Mouse (Mus musculus) spleen, postnatal 10 days (tissue): ENCODE measurements around the gene Gjb4.

Experiments used
- DNase-seq, 2 experiments: peaks; one replicate each; pipeline ENCODE4 v3.0.0; 2021 to 2022; ENCODE audit warnings: low spot score in 2 of 2

Gjb4 gene

GRCm38 (mm10) chr4:127353951-127354438 is at the start of gene Gjb4:
TSS of gene Gjb4 (minus strand) at chr4:127354081.
- no peak for DNase-seq

DNA sequence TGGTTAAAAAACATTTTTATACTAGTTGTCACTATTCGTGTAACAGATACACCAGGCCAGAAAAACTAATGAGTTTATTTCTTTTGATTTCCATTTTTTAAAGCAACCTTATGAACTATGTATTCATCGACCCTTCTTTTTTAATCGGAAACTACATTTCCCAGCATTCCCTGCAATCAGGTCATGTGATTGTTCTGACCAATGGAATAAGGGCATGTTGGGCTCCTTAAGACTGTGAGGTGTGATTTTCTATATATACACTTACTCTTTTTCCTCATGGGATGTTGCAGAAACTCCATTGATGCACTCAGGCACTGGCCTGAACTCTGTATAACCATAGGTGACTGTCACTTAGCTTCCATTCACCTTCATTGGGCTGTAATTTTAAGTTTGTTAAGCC is 48.7 kb upstream of the Gjb4 start:
- DNase-seq: no peak

DNA sequence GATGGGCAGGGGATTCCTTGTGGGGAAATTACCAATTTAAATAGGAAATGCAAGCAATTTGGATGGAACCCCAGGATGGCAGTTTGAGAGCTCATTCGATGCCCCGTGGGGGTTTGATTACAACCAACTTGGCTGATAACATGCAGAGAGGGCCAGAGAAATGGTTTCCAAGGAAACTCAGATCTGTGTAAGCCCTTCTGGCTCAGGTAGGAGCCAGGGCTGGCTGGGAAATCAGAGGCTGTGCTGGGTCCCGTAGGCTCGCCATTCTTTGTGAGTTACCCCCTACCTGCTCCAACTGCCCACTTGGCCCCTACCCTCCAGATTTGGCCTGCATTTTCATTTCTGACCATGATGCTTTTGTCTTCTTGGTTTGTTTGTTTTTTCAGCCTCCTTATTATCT is 48.3 kb upstream of the Gjb4 start:
- DNase-seq: no peak

DNA sequence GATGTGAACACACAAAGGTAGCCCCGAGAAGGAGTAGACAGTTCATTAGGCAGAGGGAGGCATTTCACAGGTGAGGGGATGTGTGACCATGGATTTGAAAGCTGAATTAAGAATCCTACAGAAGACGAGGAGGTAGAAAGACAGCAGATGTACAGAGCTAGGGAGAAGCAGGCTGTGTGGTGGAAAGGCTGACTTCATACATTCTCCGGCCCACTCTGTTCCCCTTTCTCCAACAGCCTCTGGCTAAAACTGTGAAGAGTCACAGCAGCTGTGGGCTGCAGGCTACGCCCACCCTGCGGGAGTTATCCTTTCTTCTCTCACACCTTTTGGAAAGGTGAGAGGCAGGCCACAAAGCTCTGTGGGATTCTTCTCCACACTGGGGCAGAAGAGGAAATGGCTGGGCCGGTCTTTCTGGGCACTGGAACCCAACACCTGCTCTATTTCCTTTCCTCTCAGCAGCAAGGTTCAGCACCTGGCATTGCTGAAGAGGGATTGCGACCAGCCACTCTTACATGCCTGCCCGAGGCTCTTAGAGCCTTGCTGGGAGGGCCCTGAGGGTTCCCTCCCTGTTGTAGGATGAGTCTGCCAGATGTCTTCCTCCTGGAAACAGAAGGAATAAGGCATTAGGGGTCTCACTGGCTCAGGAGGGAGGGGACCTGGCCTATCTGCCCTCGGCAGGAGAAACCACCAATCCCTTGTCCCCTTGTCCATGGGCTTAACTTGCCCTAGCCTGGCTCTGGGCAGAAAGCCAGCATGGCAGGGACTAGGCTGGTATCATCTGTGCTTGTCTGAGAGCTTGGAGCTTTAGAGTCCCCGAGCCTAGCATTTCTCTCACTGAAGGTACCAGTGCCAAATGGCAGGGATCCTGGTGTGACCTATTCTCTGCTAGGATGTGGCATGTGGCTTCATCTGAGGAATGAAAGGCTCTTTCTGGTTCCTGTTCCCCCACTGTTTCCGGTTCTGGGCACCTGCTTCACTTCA is 46.6 kb upstream of the Gjb4 start:
- no peak for DNase-seq

DNA sequence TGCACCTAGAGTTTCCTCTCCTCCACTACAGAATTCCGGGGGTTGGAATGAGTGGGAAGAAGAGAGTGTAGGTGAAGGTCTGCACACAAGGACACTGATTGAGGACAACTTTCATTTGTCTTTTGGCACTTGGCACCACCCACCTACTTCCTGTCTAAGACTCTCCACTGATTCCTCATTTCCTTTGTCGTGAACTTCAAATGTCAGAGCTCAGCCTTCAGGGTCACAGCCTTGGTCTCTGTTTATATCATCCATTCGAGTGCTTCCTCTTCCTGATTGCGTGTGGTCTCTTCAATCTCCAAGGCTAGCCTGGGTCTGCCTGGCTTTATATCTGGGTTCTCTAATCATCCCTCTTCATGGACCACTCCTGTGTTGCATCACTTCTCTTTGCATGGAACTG is 41.7 kb upstream of the Gjb4 start:
- DNase-seq: no peak

DNA sequence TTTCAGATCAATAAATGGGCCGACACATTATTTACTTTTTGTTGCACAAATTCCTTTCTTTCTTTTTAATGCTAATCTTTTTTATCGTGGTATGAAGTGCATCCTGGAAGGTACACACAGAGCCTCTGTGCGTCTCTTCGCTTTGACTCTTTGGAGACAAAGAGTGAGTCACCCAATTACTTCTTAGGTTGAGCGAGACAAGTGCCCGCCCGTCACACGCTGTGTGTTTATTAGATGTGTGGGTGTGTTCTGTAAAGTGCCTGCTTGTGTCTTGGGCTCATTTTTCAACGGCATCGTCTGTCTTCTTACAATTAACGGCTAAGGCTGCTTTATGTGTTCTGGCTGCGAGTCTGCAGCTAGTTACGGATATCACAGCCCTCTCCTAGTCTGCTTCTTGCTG is 35.8 kb upstream of the Gjb4 start:
- DNase-seq: no peak

DNA sequence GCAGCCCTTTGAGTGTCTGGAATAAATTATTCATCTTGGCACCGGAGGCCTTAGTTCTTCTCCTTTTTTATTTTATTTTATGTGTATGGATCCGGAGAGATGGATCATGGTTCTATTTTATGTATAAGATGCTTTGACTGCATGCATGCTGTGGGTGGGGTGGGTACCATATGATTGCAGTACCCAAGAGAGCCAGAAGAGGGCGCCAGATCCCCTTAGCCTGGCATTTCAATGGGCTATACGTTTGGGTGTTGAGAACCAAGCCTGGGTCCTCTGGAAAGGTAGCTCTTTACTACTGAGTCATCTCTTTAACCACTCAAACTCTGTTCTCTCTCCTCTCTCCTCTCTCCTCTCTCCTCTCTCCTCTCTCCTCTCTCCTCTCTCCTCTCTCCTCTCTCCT is 23.5 kb upstream of the Gjb4 start:
- peak in 1 of 2 experiments; percentile 37 for DNase-seq

- no peak for DNase-seq
Observed at GRCm38 (mm10) chr4:127375541-127376177, 21.8 kb upstream of the Gjb4 start.

DNA sequence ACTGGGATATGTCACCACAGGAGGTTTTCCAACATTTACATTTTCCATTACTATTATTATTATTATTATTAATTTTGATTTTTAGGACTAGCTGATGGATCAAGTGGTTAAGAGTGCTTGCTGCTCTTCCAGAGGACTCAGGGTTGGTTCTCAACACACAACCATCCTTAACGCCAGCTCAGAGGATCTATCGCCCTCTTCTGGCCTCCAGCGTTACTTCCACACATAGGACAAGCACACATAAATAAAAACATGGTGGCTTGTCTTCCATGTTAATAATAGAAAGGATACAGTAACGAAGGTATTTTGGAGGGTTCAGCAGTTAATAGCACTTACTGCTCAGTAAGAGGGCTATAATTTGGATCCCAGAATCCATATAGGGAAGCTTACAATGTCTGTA is 20.8 kb upstream of the Gjb4 start:
- DNase-seq: no peak

DNA sequence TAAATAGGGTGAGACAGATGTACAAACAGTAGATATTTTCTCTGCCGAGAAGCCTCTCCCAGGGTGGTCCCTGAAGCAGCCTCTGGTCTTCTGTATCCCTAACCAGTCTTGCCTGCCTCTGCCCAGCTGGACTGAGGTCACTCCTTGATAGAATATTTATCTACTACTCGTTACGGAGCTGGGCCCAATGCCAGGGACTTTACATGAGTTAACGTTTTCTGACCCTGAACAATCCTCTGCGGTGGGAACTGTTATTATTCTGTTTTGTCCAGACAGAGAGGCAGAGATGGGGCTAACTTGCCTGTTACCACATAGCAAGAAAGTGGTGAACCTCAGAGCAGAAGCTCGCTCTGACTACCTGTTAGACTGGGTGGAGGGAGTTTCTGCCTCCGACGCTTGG is 19.6 kb upstream of the Gjb4 start:
- no peak for DNase-seq

- no peak for DNase-seq
Observed at GRCm38 (mm10) chr4:127371546-127371945, 17.7 kb upstream of the Gjb4 start.

DNA sequence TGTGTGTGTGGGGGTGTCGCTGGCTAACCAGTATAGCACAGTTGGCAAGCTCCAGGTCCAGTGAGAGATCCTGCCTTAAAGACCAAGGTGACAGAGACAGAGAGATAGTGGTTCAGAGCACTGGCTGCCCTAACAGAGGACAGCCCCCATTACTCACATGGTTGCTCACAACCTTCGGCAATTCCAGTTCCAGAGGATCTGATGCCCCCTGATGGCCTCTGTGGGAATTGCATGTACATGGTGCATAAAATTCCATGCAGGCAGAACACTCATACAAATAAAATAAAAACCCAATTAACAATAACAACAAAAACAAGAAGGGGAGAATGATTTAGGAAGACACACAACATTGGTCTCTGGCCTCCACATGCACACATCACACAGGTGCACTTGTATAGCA is 16.6 kb upstream of the Gjb4 start:
- peak in 1 of 2 experiments; percentile 30 for DNase-seq

- peak; percentile 18 to 61 for DNase-seq
Observed at GRCm38 (mm10) chr4:127368379-127368973, 14.6 kb upstream of the Gjb4 start.

DNA sequence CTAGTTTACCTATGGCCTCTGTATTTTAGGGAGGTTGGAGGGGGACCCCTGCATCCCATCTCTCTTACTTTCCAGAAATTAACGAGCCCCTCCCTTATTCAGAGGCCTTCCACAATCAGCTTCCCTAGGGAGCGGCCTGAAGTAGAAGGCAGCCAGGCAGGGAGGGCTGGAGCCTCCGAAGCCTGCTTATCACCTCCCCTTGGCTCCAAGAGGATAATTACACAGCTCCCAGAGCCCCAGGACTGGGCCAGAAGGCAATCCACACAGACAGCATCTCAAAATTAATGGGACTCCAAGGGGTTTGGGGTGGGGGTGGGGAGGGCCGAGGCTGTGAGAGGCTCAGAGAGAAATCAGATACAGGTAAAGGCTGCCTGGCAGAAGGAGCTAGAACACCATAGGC is 12.0 kb upstream of the Gjb4 start:
- DNase-seq: no peak

GRCm38 (mm10) chr4:127365433-127365832 is 11.6 kb upstream of the Gjb4 start:
- DNase-seq: no peak

DNA sequence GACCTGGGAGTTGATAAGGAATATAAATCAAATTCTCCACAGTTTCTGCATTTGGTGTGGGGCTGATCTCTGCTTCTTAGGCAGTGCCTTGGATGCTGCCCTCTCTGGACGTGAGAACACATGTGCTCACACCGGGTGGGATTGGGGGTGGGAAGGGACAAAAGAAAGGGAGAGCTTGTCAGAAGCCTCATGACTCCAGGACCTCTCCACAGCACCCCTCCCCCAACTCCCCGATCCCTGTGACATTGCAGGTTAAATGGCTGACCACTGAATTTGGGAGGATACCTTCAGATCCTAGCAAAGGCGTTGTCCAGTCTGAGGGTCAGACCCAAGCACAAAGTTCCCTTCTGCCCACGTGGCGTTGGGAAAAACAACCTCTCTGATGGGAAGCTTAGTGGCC is 10.6 kb upstream of the Gjb4 start:
- no peak for DNase-seq

GRCm38 (mm10) chr4:127363331-127363730 is 9.4 kb upstream of the Gjb4 start:
- no peak for DNase-seq

GRCm38 (mm10) chr4:127362520-127362919 is 8.6 kb upstream of the Gjb4 start:
- DNase-seq: no peak

GRCm38 (mm10) chr4:127358018-127358417 is 4.1 kb upstream of the Gjb4 start, which contains the start of gene Gjb5:
TSS of gene Gjb5 (minus strand) at chr4:127358181.
- no peak for DNase-seq

- DNase-seq: no peak
Observed at GRCm38 (mm10) chr4:127354506-127355485, 915 bp upstream of the Gjb4 start.

GRCm38 (mm10) chr4:127352594-127352993 is 1.3 kb downstream of the Gjb4 start:
- no peak for DNase-seq
